24 mouse cellular contexts compared by ENCODE assay signal in the genomic region with DNA sequence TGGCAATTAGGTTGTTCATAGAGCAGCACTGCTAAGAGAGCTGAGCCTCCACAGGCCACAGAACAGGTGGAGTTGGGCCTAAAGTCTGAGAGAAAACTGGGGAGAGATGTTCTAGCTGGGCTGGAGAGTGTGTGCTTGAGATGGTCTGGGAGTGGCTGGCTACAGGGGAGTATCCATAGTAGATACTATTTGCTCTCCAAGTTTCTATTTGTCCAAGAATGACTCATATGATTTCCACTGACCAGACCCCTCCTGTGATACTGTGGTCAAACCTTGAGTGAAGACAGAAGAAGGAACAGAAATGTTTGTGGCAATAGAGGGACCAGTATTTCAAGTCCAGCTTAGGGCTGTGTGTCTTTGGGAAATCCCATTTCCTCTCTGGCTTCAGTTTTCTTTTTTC. TPM values are rescaled to one million over a fixed set of nuclear protein-coding genes. Genes with fewer than 3 reads are reported as not detected.
"Had no signal": no experiment of that assay in that cellular context is flagged by ENCODE, and none has a peak within 500 bp of the region (broad histone marks: within the 10 kb centered on the region; RNA-seq: fewer than 3 reads in every experiment).

No protein-coding gene starts in this region.

- H3K4me2 ChIP-seq: limb, embryonic 13.5 days; liver, embryonic 13.5 days; lung, embryonic 14.5 days; midbrain, embryonic 12.5 days; midbrain, embryonic 15.5 days; neural tube, embryonic 12.5 days had no signal

- DNase-seq: kidney, adult 2 months; kidney, postnatal 36 days; layer of hippocampus, postnatal 36 days; liver; liver, embryonic 13.5 days; lung, embryonic 14.5 days; lung, postnatal 10 days; lung, postnatal 4 days; retina, postnatal 1 day; right cerebral cortex, postnatal 25 days; spleen, adult 18-20 months; thymus, adult 18-20 months; thymus, postnatal 14 days; thymus, postnatal 4 days had no signal

- ATAC-seq: inflammation-experienced regulatory T-cells, adult 6 months; midbrain, embryonic 15.5 days had no signal

- H3K9ac ChIP-seq: limb, embryonic 13.5 days; liver, embryonic 13.5 days; lung, embryonic 14.5 days; midbrain, embryonic 12.5 days; midbrain, embryonic 15.5 days; neural tube, embryonic 12.5 days had no signal

- H3K9me3 ChIP-seq: limb, embryonic 10.5 days; limb, embryonic 13.5 days; midbrain, embryonic 15.5 days; neural tube, embryonic 12.5 days had no signal

- H3K4me3 ChIP-seq: left cerebral cortex, adult 2 months; limb, embryonic 10.5 days; limb, embryonic 13.5 days; liver, embryonic 13.5 days; midbrain, embryonic 12.5 days; midbrain, embryonic 15.5 days; neural tube, embryonic 12.5 days had no signal

- H3K36me3 ChIP-seq: limb, embryonic 10.5 days; limb, embryonic 13.5 days; liver, embryonic 13.5 days; midbrain, embryonic 12.5 days; midbrain, embryonic 15.5 days; neural tube, embryonic 12.5 days had no signal

- H3K27me3 ChIP-seq: limb, embryonic 13.5 days; liver, embryonic 13.5 days; midbrain, embryonic 12.5 days; midbrain, embryonic 15.5 days; neural tube, embryonic 12.5 days had no signal

- H3K4me1 ChIP-seq: liver, embryonic 13.5 days; midbrain, embryonic 12.5 days; midbrain, embryonic 15.5 days; neural tube, embryonic 12.5 days had no signal

- H3K27ac ChIP-seq: kidney, postnatal 0 days; left cerebral cortex, adult 2 months; limb, embryonic 10.5 days; limb, embryonic 13.5 days; liver, embryonic 13.5 days; midbrain, embryonic 12.5 days; midbrain, embryonic 15.5 days; neural tube, embryonic 12.5 days had no signal

RNA-seq across cellular contexts. Expression of a gene that starts 21.5 kb away (rescaled TPM):
- total RNA-seq: megakaryocyte progenitor cell, adult 5-6 weeks; neutrophil, adult 5-6 weeks had no signal
- polyA plus RNA-seq: liver, embryonic 13.5 days had no signal
